Mouse (Mus musculus): ENCODE results near the gene Rras.

- TF ChIP-seq POLR2A (IDR thresholded peaks at IDR 0.05; ENCODE audit: low read depth, low read length) (no peak), CTCF (IDR thresholded peaks at IDR 0.05; ENCODE audit: extremely low read depth, insufficient read depth, insufficient read length, insufficient replicate concordance) (no peak)
Observed at GRCm38 (mm10) chr7:45069671-45070070, 51.9 kb downstream of the Rras start.
